Mouse (Mus musculus): ENCODE measurements around the gene Setd5. TPM values are rescaled to one million over a fixed set of nuclear protein-coding genes. Genes with fewer than 3 reads are reported as not detected.

The Setd5 gene
- polyA plus RNA-seq, 1 experiment from 2014 or later: 74.9 TPM

DNA sequence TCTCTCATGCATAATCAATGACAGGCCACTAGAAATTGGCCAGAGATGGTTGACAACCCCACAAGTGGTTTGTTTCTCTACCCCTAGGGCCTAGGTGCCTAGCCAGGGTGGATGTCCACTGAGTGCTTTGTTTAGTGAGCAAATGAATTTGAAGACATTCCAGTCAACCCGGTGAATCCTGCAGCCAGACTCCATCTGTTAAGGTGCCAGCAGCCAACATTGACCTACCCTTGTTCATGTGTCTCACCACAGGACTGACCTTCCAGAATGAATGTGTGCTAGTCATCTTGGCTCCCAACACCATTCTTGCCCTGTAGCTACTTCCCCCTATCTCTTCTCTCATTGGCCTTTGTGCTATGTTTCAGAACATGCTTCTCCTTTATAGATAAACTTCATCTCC lies 84.8 kb downstream of the Setd5 start:
- Histone ChIP-seq H3K4me1 (ENCODE audit: control insufficient read depth, insufficient read depth, low read length) (no peaks in the 10 kb centered on the region), H3K4me3 (ENCODE audit: low read depth, low read length) (no peak overlapping the region), H3K27me3 (ENCODE audit: control insufficient read depth, insufficient read depth, low read length) (no peaks in the 10 kb centered on the region), H3K9ac (ENCODE audit: low read length) (no peak overlapping the region), H3K9me3 (ENCODE audit: control insufficient read depth, low read length) (peaks cover 2% of the 10 kb centered on the region; the same call in 1 of the 2 replicates), H3K27ac (ENCODE audit: low read depth, low read length) (no peak overlapping the region), H3K4me2 (ENCODE audit: low read depth) (no peak overlapping the region), H3K36me3 (ENCODE audit: control insufficient read depth, insufficient read depth, low read length) (no peaks in the 10 kb centered on the region)
- WGBS: 88% methylated on average over 1 of the region's 1 CpGs
- DNase-seq (ENCODE audit: low spot score): no peak
- ATAC-seq (ENCODE audit: insufficient read depth, low FRiP score, low TSS enrichment): no peak

- H3K9me3 ChIP-seq (ENCODE audit: control insufficient read depth, low read length): peaks cover 2% of the 10 kb centered on the region; the same call in 1 of the 2 replicates
- H3K4me2 ChIP-seq (ENCODE audit: low read depth): no peak overlapping the region
- DNase-seq (ENCODE audit: low spot score): no peak
- no peak overlapping the region for H3K27ac ChIP-seq (ENCODE audit: low read depth, low read length)
- H3K4me3 ChIP-seq (ENCODE audit: low read depth, low read length): no peak overlapping the region
- no peaks in the 10 kb centered on the region for H3K27me3 ChIP-seq (ENCODE audit: control insufficient read depth, insufficient read depth, low read length)
- H3K9ac ChIP-seq (ENCODE audit: low read length): no peak overlapping the region
- no peaks in the 10 kb centered on the region for H3K36me3 ChIP-seq (ENCODE audit: control insufficient read depth, insufficient read depth, low read length)
- no peak for ATAC-seq (ENCODE audit: insufficient read depth, low FRiP score, low TSS enrichment)
- no peaks in the 10 kb centered on the region for H3K4me1 ChIP-seq (ENCODE audit: control insufficient read depth, insufficient read depth, low read length)
These were observed 86.3 kb downstream of the Setd5 start for GRCm38 (mm10) chr6:113163513-113163912.

GRCm38 (mm10) chr6:113166661-113167251 lies 89.6 kb downstream of the Setd5 start:
- WGBS: 79% methylated on average over 17 of the region's 17 CpGs
- H3K27me3 ChIP-seq (ENCODE audit: control insufficient read depth, insufficient read depth, low read length): no peaks in the 10 kb centered on the region
- DNase-seq (ENCODE audit: low spot score) (no peak), ATAC-seq (ENCODE audit: insufficient read depth, low FRiP score, low TSS enrichment) (no peak)
- H3K4me1 ChIP-seq (ENCODE audit: control insufficient read depth, insufficient read depth, low read length): no peaks in the 10 kb centered on the region
- H3K9ac ChIP-seq (ENCODE audit: low read length): no peak overlapping the region
- no peak overlapping the region for H3K27ac ChIP-seq (ENCODE audit: low read depth, low read length)
- no peaks in the 10 kb centered on the region for H3K36me3 ChIP-seq (ENCODE audit: control insufficient read depth, insufficient read depth, low read length)
- H3K9me3 ChIP-seq (ENCODE audit: control insufficient read depth, low read length): peaks cover 2% of the 10 kb centered on the region; the same call in 1 of the 2 replicates
- H3K4me2 ChIP-seq (ENCODE audit: low read depth): no peak overlapping the region
- H3K4me3 ChIP-seq (ENCODE audit: low read depth, low read length): no peak overlapping the region

- H3K27ac ChIP-seq (ENCODE audit: low read depth, low read length): no peak overlapping the region
- DNase-seq (ENCODE audit: low spot score): no peak
- H3K4me1 ChIP-seq (ENCODE audit: control insufficient read depth, insufficient read depth, low read length): no peaks in the 10 kb centered on the region
- H3K36me3 ChIP-seq (ENCODE audit: control insufficient read depth, insufficient read depth, low read length): no peaks in the 10 kb centered on the region
- no peaks in the 10 kb centered on the region for H3K27me3 ChIP-seq (ENCODE audit: control insufficient read depth, insufficient read depth, low read length)
- 89% methylated on average over 7 of the region's 7 CpGs for WGBS
- ATAC-seq (ENCODE audit: insufficient read depth, low FRiP score, low TSS enrichment): no peak
- no peak overlapping the region for H3K4me3 ChIP-seq (ENCODE audit: low read depth, low read length)
- no peaks in the 10 kb centered on the region for H3K9me3 ChIP-seq (ENCODE audit: control insufficient read depth, low read length)
- H3K9ac ChIP-seq (ENCODE audit: low read length): no peak overlapping the region
- H3K4me2 ChIP-seq (ENCODE audit: low read depth): no peak overlapping the region
These were observed 91.3 kb downstream of the Setd5 start for GRCm38 (mm10) chr6:113168316-113168975.

- Histone ChIP-seq H3K4me2 (ENCODE audit: low read depth) (no peak overlapping the region), H3K9ac (ENCODE audit: low read length) (no peak overlapping the region), H3K27me3 (ENCODE audit: control insufficient read depth, insufficient read depth, low read length) (no peaks in the 10 kb centered on the region), H3K27ac (ENCODE audit: low read depth, low read length) (no peak overlapping the region), H3K4me3 (ENCODE audit: low read depth, low read length) (no peak overlapping the region), H3K36me3 (ENCODE audit: control insufficient read depth, insufficient read depth, low read length) (no peaks in the 10 kb centered on the region), H3K4me1 (ENCODE audit: control insufficient read depth, insufficient read depth, low read length) (no peaks in the 10 kb centered on the region), H3K9me3 (ENCODE audit: control insufficient read depth, low read length) (no peaks in the 10 kb centered on the region)
- no peak for DNase-seq (ENCODE audit: low spot score)
- ATAC-seq (ENCODE audit: insufficient read depth, low FRiP score, low TSS enrichment): no peak
- WGBS: 76% methylated on average over 3 of the region's 3 CpGs
These were observed 92.7 kb downstream of the Setd5 start for GRCm38 (mm10) chr6:113169852-113170251.

GRCm38 (mm10) chr6:113170651-113171050 lies 93.5 kb downstream of the Setd5 start:
- DNase-seq (ENCODE audit: low spot score) (no peak), ATAC-seq (ENCODE audit: insufficient read depth, low FRiP score, low TSS enrichment) (no peak)
- Histone ChIP-seq H3K9me3 (ENCODE audit: control insufficient read depth, low read length) (no peaks in the 10 kb centered on the region), H3K27me3 (ENCODE audit: control insufficient read depth, insufficient read depth, low read length) (no peaks in the 10 kb centered on the region), H3K27ac (ENCODE audit: low read depth, low read length) (no peak overlapping the region), H3K4me1 (ENCODE audit: control insufficient read depth, insufficient read depth, low read length) (no peaks in the 10 kb centered on the region), H3K9ac (ENCODE audit: low read length) (no peak overlapping the region), H3K36me3 (ENCODE audit: control insufficient read depth, insufficient read depth, low read length) (no peaks in the 10 kb centered on the region), H3K4me2 (ENCODE audit: low read depth) (no peak overlapping the region), H3K4me3 (ENCODE audit: low read depth, low read length) (no peak overlapping the region)
- WGBS: 91% methylated on average over 8 of the region's 8 CpGs

DNA sequence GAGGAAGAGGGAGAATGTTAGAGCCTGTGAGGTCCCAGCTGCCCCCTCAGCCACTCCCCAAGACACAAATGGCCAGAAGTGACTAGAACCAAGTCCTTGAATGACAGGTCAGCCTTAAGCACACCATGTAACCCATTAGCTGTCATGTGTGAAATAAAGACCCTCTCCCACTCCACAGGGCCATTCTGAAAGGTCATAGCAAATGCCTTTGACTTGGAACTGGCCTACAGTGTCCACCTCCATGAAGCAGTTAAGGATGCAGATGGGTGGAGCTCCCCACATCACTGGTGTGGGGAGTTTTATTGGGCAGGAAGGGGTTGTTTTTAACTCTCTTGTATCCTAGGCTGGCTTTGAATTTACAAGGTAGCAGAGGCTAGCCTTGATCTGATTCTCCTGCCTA lies 94.8 kb downstream of the Setd5 start:
- no peak for ATAC-seq (ENCODE audit: insufficient read depth, low FRiP score, low TSS enrichment)
- H3K9ac ChIP-seq (ENCODE audit: low read length): no peak overlapping the region
- no peak overlapping the region for H3K27ac ChIP-seq (ENCODE audit: low read depth, low read length)
- H3K4me3 ChIP-seq (ENCODE audit: low read depth, low read length): no peak overlapping the region
- no peak for DNase-seq (ENCODE audit: low spot score)
- no peaks in the 10 kb centered on the region for H3K4me1 ChIP-seq (ENCODE audit: control insufficient read depth, insufficient read depth, low read length)
- H3K27me3 ChIP-seq (ENCODE audit: control insufficient read depth, insufficient read depth, low read length): no peaks in the 10 kb centered on the region
- no peak overlapping the region for H3K4me2 ChIP-seq (ENCODE audit: low read depth)
- no peaks in the 10 kb centered on the region for H3K36me3 ChIP-seq (ENCODE audit: control insufficient read depth, insufficient read depth, low read length)
- no peaks in the 10 kb centered on the region for H3K9me3 ChIP-seq (ENCODE audit: control insufficient read depth, low read length)

- ATAC-seq (ENCODE audit: insufficient read depth, low FRiP score, low TSS enrichment): no peak
- Histone ChIP-seq H3K4me3 (ENCODE audit: low read depth, low read length) (no peak overlapping the region), H3K4me2 (ENCODE audit: low read depth) (no peak overlapping the region), H3K27me3 (ENCODE audit: control insufficient read depth, insufficient read depth, low read length) (no peaks in the 10 kb centered on the region), H3K9ac (ENCODE audit: low read length) (no peak overlapping the region), H3K27ac (ENCODE audit: low read depth, low read length) (no peak overlapping the region), H3K36me3 (ENCODE audit: control insufficient read depth, insufficient read depth, low read length) (no peaks in the 10 kb centered on the region), H3K4me1 (ENCODE audit: control insufficient read depth, insufficient read depth, low read length) (no peaks in the 10 kb centered on the region), H3K9me3 (ENCODE audit: control insufficient read depth, low read length) (no peaks in the 10 kb centered on the region)
- peak; percentile 67 for DNase-seq (ENCODE audit: low spot score)
- 63% methylated on average over 1 of the region's 1 CpGs for WGBS
These were observed 95.4 kb downstream of the Setd5 start for GRCm38 (mm10) chr6:113172568-113172967.

- no peak overlapping the region for H3K4me3 ChIP-seq (ENCODE audit: low read depth, low read length)
These were observed 98.3 kb downstream of the Setd5 start for GRCm38 (mm10) chr6:113175469-113175868.

More at GRCm38 (mm10) chr6:113175469-113175868, 98.3 kb downstream of the Setd5 start:
- H3K36me3 ChIP-seq (ENCODE audit: control insufficient read depth, insufficient read depth, low read length): no peaks in the 10 kb centered on the region
- no peak overlapping the region for H3K4me2 ChIP-seq (ENCODE audit: low read depth)
- no peaks in the 10 kb centered on the region for H3K9me3 ChIP-seq (ENCODE audit: control insufficient read depth, low read length)
- ATAC-seq (ENCODE audit: insufficient read depth, low FRiP score, low TSS enrichment) (no peak), DNase-seq (ENCODE audit: low spot score) (no peak)
- 97% methylated on average over 3 of the region's 3 CpGs for WGBS
- H3K27ac ChIP-seq (ENCODE audit: low read depth, low read length): no peak overlapping the region
- H3K9ac ChIP-seq (ENCODE audit: low read length): no peak overlapping the region
- no peaks in the 10 kb centered on the region for H3K27me3 ChIP-seq (ENCODE audit: control insufficient read depth, insufficient read depth, low read length)
- 0 out of 2 replicates have a peak, but pooled peaks cover 5% of the 10 kb centered on the region for H3K4me1 ChIP-seq (ENCODE audit: control insufficient read depth, insufficient read depth, low read length)
